Mouse (Mus musculus) lung, postnatal 0 days (tissue): ENCODE data around the gene Esrrg. TPM values are rescaled to one million over a fixed set of nuclear protein-coding genes. Genes with fewer than 3 reads are reported as not detected.
A peak's percentile ranks its signal among the peaks of the same experiment; 100 is the strongest.

Source experiments
- ATAC-seq: fragments of 200-750 bp; cut with Nextera tagmentation; 2 replicates; pipeline ENCODE4 v1.8.0; 2017; ENCODE audit warnings: moderate library complexity
- DNase-seq: peaks from one replicate; pipeline ENCODE4 v3.0.0-alpha.2; 2016; ENCODE audit warnings: low spot score
- H3K27ac ChIP-seq: fragments of 300-500 bp; sonication (generic); 2 replicates; pipeline ENCODE4 v1.5.1; 2014; ENCODE audit warnings: antibody characterized with exemption, mild to moderate bottlenecking, low read length, mixed read lengths
- H3K27me3 ChIP-seq: fragments of 300-500 bp; sonication (generic); replicated peaks from 2 replicates; pipeline ENCODE4 v1.6.1; 2014; ENCODE audit warnings: low read length, mixed read lengths; ENCODE audit not compliant: insufficient read depth
- H3K36me3 ChIP-seq: fragments of 300-500 bp; sonication (generic); 2 replicates; pipeline ENCODE4 v1.6.1; 2014; ENCODE audit warnings: low read length, mixed read lengths; ENCODE audit not compliant: insufficient read depth
- H3K4me1 ChIP-seq: fragments of 300-500 bp; sonication (generic); 2 replicates; pipeline ENCODE4 v1.6.1; 2014; ENCODE audit warnings: antibody characterized with exemption, low read depth, low read length, mixed read lengths; ENCODE audit not compliant: insufficient read depth
- H3K4me2 ChIP-seq: fragments of 300-500 bp; sonication (generic); replicated peaks from 2 replicates; pipeline ENCODE4 v1.6.1; 2014; ENCODE audit warnings: low read depth, mild to moderate bottlenecking, low read length, moderate library complexity, mixed read lengths
- H3K4me3 ChIP-seq: fragments of 300-500 bp; sonication (generic); 2 replicates; pipeline ENCODE4 v1.5.1; 2014; ENCODE audit warnings: low read depth, low read length
- H3K9ac ChIP-seq: fragments of 300-500 bp; sonication (generic); replicated peaks from 2 replicates; pipeline ENCODE4 v1.6.1; 2014; ENCODE audit warnings: low read depth, mild to moderate bottlenecking
- H3K9me3 ChIP-seq: fragments of 300-500 bp; sonication (generic); 2 replicates; pipeline ENCODE4 v1.6.1; 2016; ENCODE audit warnings: low read length, mixed read lengths
- CTCF ChIP-seq: IDR thresholded peaks from 2 replicates; pipeline ENCODE4 v1.5.1; 2016; ENCODE audit warnings: antibody characterized with exemption, mild to moderate bottlenecking
- EP300 ChIP-seq: IDR thresholded peaks from 2 replicates; pipeline ENCODE4 v1.6.1; 2016; ENCODE audit warnings: antibody characterized with exemption, mild to moderate bottlenecking, control low read depth
- WGBS: fragments of 180-500 bp; shearing (Covaris S2); extraction: QIAGEN DNeasy Blood & Tissue Kit; methylation state at CpG from one replicate; pipeline ENCODE4 v1.1.7; 2014; 5-methylcytosine and 5-hydroxymethylcytosine counted together
- polyA plus RNA-seq: library from polyadenylated mRNA; unstranded; fragments of >200 nt; fragmentation: Nextera tagmentation; extraction: Ambion mirVana; gene quantifications from 2 replicates; pipeline ENCODE4 v1.2.1, GENCODE M21; 2015

The Esrrg gene
- polyA plus RNA-seq, 1 experiment from 2014 or later: 0.54 TPM

GRCm38 (mm10) chr1:188119806-188120205 lies 511.2 kb downstream of the Esrrg start:
- Histone ChIP-seq H3K36me3 (no peaks in the 10 kb centered on the region), H3K27ac (no peak overlapping the region), H3K4me3 (no peak overlapping the region), H3K9me3 (no peaks in the 10 kb centered on the region), H3K9ac (no peak overlapping the region), H3K27me3 (no peaks in the 10 kb centered on the region), H3K4me1 (peaks cover 4% of the 10 kb centered on the region; the same call in 1 of the 2 replicates), H3K4me2 (no peak overlapping the region)
- 80% methylated on average over 8 of the region's 8 CpGs for WGBS
- no peak for DNase-seq
- TF ChIP-seq EP300 (no peak), CTCF (no peak)
- no peak for ATAC-seq

- ATAC-seq: no peak
- no peak for DNase-seq
- Histone ChIP-seq H3K9me3 (no peaks in the 10 kb centered on the region), H3K4me2 (no peak overlapping the region), H3K27ac (no peak overlapping the region), H3K9ac (no peak overlapping the region), H3K27me3 (no peaks in the 10 kb centered on the region), H3K4me3 (no peak overlapping the region), H3K36me3 (no peaks in the 10 kb centered on the region), H3K4me1 (no peaks in the 10 kb centered on the region)
- 80% methylated on average over 6 of the region's 6 CpGs for WGBS
- TF ChIP-seq CTCF: peak; percentile 69
- TF ChIP-seq EP300: no peak
Measured at GRCm38 (mm10) chr1:188125521-188126021, 517.0 kb downstream of the Esrrg start.

GRCm38 (mm10) chr1:188136126-188136525 lies 527.5 kb downstream of the Esrrg start:
- Histone ChIP-seq H3K9ac (no peak overlapping the region), H3K4me1 (no peaks in the 10 kb centered on the region), H3K27ac (no peak overlapping the region), H3K36me3 (no peaks in the 10 kb centered on the region), H3K4me2 (no peak overlapping the region), H3K9me3 (no peaks in the 10 kb centered on the region), H3K4me3 (no peak overlapping the region), H3K27me3 (no peaks in the 10 kb centered on the region)
- DNase-seq (peak; percentile 22), ATAC-seq (no peak)
- no peak for TF ChIP-seq CTCF
- no peak for TF ChIP-seq EP300
- 44% methylated on average over 5 of the region's 5 CpGs for WGBS

GRCm38 (mm10) chr1:188139473-188139872 lies 530.9 kb downstream of the Esrrg start:
- H3K36me3 ChIP-seq: no peaks in the 10 kb centered on the region
- no peaks in the 10 kb centered on the region for H3K9me3 ChIP-seq
- DNase-seq (no peak), ATAC-seq (no peak)
- H3K27me3 ChIP-seq: no peaks in the 10 kb centered on the region
- no peak overlapping the region for H3K4me3 ChIP-seq
- whole genome bisulfite sequencing: 41% methylated on average over 4 of the region's 4 CpGs
- no peak for TF ChIP-seq EP300
- no peak for TF ChIP-seq CTCF
- no peak overlapping the region for H3K4me2 ChIP-seq
- H3K4me1 ChIP-seq: no peaks in the 10 kb centered on the region
- no peak overlapping the region for H3K9ac ChIP-seq
- H3K27ac ChIP-seq: no peak overlapping the region

GRCm38 (mm10) chr1:188140221-188140620 lies 531.6 kb downstream of the Esrrg start:
- no peak for ATAC-seq
- no peak overlapping the region for H3K27ac ChIP-seq

GRCm38 (mm10) chr1:188147381-188148156 lies 539.0 kb downstream of the Esrrg start:
- ATAC-seq: no peak
- TF ChIP-seq CTCF (no peak), EP300 (no peak)
- 70% methylated on average over 12 of the region's 12 CpGs for WGBS
- Histone ChIP-seq H3K27ac (no peak overlapping the region), H3K9ac (no peak overlapping the region), H3K9me3 (no peaks in the 10 kb centered on the region), H3K4me2 (no peak overlapping the region), H3K27me3 (no peaks in the 10 kb centered on the region), H3K4me1 (no peaks in the 10 kb centered on the region), H3K4me3 (no peak overlapping the region), H3K36me3 (no peaks in the 10 kb centered on the region)
- DNase-seq: no peak

More at GRCm38 (mm10) chr1:188140221-188140620, 531.6 kb downstream of the Esrrg start:
- no peak overlapping the region for H3K4me3 ChIP-seq
- H3K9ac ChIP-seq: no peak overlapping the region
- no peaks in the 10 kb centered on the region for H3K27me3 ChIP-seq
- no peak for TF ChIP-seq EP300
- TF ChIP-seq CTCF: no peak
- H3K9me3 ChIP-seq: no peaks in the 10 kb centered on the region
- H3K4me1 ChIP-seq: no peaks in the 10 kb centered on the region
- no peaks in the 10 kb centered on the region for H3K36me3 ChIP-seq
- no peak overlapping the region for H3K4me2 ChIP-seq
- no peak for DNase-seq
- WGBS: 68% methylated on average over 4 of the region's 4 CpGs
